Mouse (Mus musculus): ENCODE measurements around the gene Atf7ip2.

The Atf7ip2 gene

GRCm38 (mm10) chr16:10297696-10298644 lies 105.5 kb downstream of the Atf7ip2 start:
- no peak for DNase-seq (ENCODE audit: low read depth, low spot score)

GRCm38 (mm10) chr16:10299637-10300036 lies 107.1 kb downstream of the Atf7ip2 start:
- DNase-seq (ENCODE audit: low read depth, low spot score): no peak

- no peak for DNase-seq (ENCODE audit: low read depth, low spot score)
These were observed 108.0 kb downstream of the Atf7ip2 start for GRCm38 (mm10) chr16:10300231-10301186.
